Mouse (Mus musculus) hindbrain, embryonic 14.5 days (tissue): ENCODE data around the gene Pkhd1. TPM values are rescaled to one million over a fixed set of nuclear protein-coding genes. Genes with fewer than 3 reads are reported as not detected.

Source experiments
- polyA plus RNA-seq: library from polyadenylated mRNA; unstranded; fragments of >200 nt; fragmentation: Nextera tagmentation; extraction: Ambion mirVana; gene quantifications from 2 replicates; pipeline ENCODE4 v1.2.1, GENCODE M21; 2014

Pkhd1 gene
- polyA plus RNA-seq, 1 experiment from 2014 or later, result 0.01 TPM

Other genes starting within 250 kb of the Pkhd1 start
- gene Il17a, start 112.8 kb upstream of the Pkhd1 start, polyA plus RNA-seq, result not detected in 2 replicates
- not detected in 2 replicates for gene Il17f, start 172.6 kb upstream of the Pkhd1 start, polyA plus RNA-seq
- 20.4 and 23.8 TPM in 2 replicates for gene Mcm3, start 202.2 kb upstream of the Pkhd1 start, polyA plus RNA-seq